Mouse (Mus musculus): ENCODE measurements around the gene Kcnh1. TPM values are rescaled to one million over a fixed set of nuclear protein-coding genes. Genes with fewer than 3 reads are reported as not detected.

Kcnh1 gene
- total and polyA plus RNA-seq, 3 experiments, result not detected

- TF ChIP-seq NELFE (IDR thresholded peaks at IDR 0.05; ENCODE audit: low read depth, low read length), result no peak
- TF ChIP-seq MAZ (IDR thresholded peaks at IDR 0.05; ENCODE audit: low read depth, low read length), result no peak
- TF ChIP-seq IRF4 (IDR thresholded peaks at IDR 0.05; ENCODE audit: low read depth, low read length), result no peak
- TF ChIP-seq GABPA (IDR thresholded peaks at IDR 0.05; ENCODE audit: insufficient replicate concordance, low read depth, low read length), result no peak
- no peak for TF ChIP-seq NRF1 (IDR thresholded peaks at IDR 0.05; ENCODE audit: low read depth, low read length)
- no peak for TF ChIP-seq ETS1 (conservative IDR thresholded peaks at IDR 0.05; ENCODE audit: low read depth, low read length)
- TF ChIP-seq UBTF (IDR thresholded peaks at IDR 0.05; ENCODE audit: low read depth, low read length), result no peak
- TF ChIP-seq CHD2 (IDR thresholded peaks at IDR 0.05; ENCODE audit: low read length), result no peak
- TF ChIP-seq KAT2A (IDR thresholded peaks at IDR 0.05; ENCODE audit: insufficient replicate concordance, low read length), result no peak
- TF ChIP-seq USF1 (IDR thresholded peaks at IDR 0.05; ENCODE audit: low read depth, low read length), result no peak
- TF ChIP-seq MXI1 (IDR thresholded peaks at IDR 0.05; ENCODE audit: low read depth, low read length), result no peak
- no peak for TF ChIP-seq MYC (IDR thresholded peaks at IDR 0.05; ENCODE audit: low read depth, low read length)
- TF ChIP-seq RCOR1 (conservative IDR thresholded peaks at IDR 0.05; ENCODE audit: low read depth, low read length), result no peak
- TF ChIP-seq SMC3 (IDR thresholded peaks at IDR 0.05; ENCODE audit: low read depth, low read length), result no peak
- no peak for TF ChIP-seq E2F4 (IDR thresholded peaks at IDR 0.05; ENCODE audit: insufficient replicate concordance, low read depth, low read length)
- TF ChIP-seq MEF2A (IDR thresholded peaks at IDR 0.05; ENCODE audit: borderline replicate concordance, low read depth, low read length), result no peak
- TF ChIP-seq TBP (conservative IDR thresholded peaks at IDR 0.05; ENCODE audit: low read depth, low read length), result no peak
- no peak for TF ChIP-seq POLR2A (IDR thresholded peaks at IDR 0.05; ENCODE audit: low read depth, low read length)
- TF ChIP-seq POLR2AphosphoS2 (IDR thresholded peaks at IDR 0.05; ENCODE audit: low read depth, low read length), result no peak
Measured at GRCm38 (mm10) chr1:192192710-192193109, 2.1 kb downstream of the Kcnh1 start.

DNA sequence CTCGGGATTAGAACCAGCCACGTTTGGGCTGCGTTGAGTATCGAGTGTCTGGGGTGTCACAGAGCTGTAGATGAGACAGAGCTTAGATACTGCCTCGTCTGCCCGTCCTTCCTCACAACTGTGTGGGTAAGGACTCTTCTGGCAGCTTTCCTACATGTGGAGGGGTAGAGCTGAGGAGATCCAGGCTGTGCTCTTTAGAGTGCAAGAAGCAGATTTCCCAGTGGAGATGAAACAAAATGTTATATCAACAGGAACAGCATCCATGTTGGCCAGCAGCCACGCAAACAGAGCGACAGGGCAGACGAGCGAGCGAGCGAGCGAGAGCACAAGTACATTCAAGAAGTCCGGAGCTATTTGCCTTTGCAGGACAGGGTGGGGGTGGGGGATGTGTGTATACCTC lies 3.1 kb downstream of the Kcnh1 start:
- Histone ChIP-seq H3K4me1 (ENCODE audit: control insufficient read depth in 1 of 2, insufficient read depth in 2 of 2) (peaks cover 2 to 6% of the 10 kb centered on the region in 2 experiments; a peak in 3 of 4 replicates), H3K4me2 (ENCODE audit: insufficient read depth, low read depth, poor library complexity, severe bottlenecking) (no peak overlapping the region), H3K4me3 (replicated peaks in 1 of 3; ENCODE audit: low read depth in 2 of 3, low read length in 2 of 3, poor library complexity in 1 of 3) (no peak overlapping the region), H3K9ac (ENCODE audit: insufficient read depth, low read depth) (no peak overlapping the region), H3K27ac (ENCODE audit: insufficient read depth, low read depth) (no peak overlapping the region), H3K79me2 (replicated peaks; ENCODE audit: control insufficient read depth, extremely low read depth, insufficient read depth, poor library complexity, severe bottlenecking) (no peaks in the 10 kb centered on the region), H3K27me3 (replicated peaks) (peaks cover 11% of the 10 kb centered on the region), H3K9me3 (replicated peaks; ENCODE audit: low read length) (no peaks in the 10 kb centered on the region), H3K36me3 (replicated peaks in 1 of 2; ENCODE audit: control insufficient read depth in 1 of 2, insufficient read depth in 1 of 2, low read length in 1 of 2) (no peaks in the 10 kb centered on the region)
- in situ Hi-C loops (cut with MboI; ENCODE audit: low pct_ligation_motif_present, low pct_unique_long_range_greater_than_20kb, low sequenced_read_pairs), result loop anchor here (25.0 kb wide), 1 partner anchor 519 kb away; no protein-coding TSS in a partner anchor
- TF ChIP-seq CHD1 (IDR thresholded peaks at IDR 0.05; ENCODE audit: low read depth, low read length) (no peak), ETS1 (conservative IDR thresholded peaks at IDR 0.05; ENCODE audit: low read depth, low read length) (no peak), MAZ (IDR thresholded peaks at IDR 0.05; ENCODE audit: low read depth, low read length) (no peak), KAT2A (IDR thresholded peaks at IDR 0.05; ENCODE audit: insufficient replicate concordance, low read length) (no peak), E2F4 (IDR thresholded peaks at IDR 0.05; ENCODE audit: insufficient replicate concordance, low read depth, low read length) (no peak), TBP (conservative IDR thresholded peaks at IDR 0.05; ENCODE audit: low read depth, low read length) (no peak), SIN3A (IDR thresholded peaks at IDR 0.05; ENCODE audit: low read length) (no peak), JUND (conservative IDR thresholded peaks at IDR 0.05; ENCODE audit: low read depth, low read length) (no peak), MXI1 (IDR thresholded peaks at IDR 0.05; ENCODE audit: low read depth, low read length) (no peak), NELFE (IDR thresholded peaks at IDR 0.05; ENCODE audit: low read depth, low read length) (no peak), USF1 (IDR thresholded peaks at IDR 0.05; ENCODE audit: low read depth, low read length) (no peak), MYC (IDR thresholded peaks at IDR 0.05; ENCODE audit: low read depth, low read length) (no peak), RCOR1 (conservative IDR thresholded peaks at IDR 0.05; ENCODE audit: low read depth, low read length) (no peak)
- dilution Hi-C loops (cut with MboI; ENCODE audit: extremely low pct_ligation_motif_present, extremely low pct_unique_long_range_greater_than_20kb, low sequenced_read_pairs), result no loop called here
- DNase-seq (ENCODE audit: extremely low read depth), result no peak

More at GRCm38 (mm10) chr1:192192710-192193109, 2.1 kb downstream of the Kcnh1 start:
- Histone ChIP-seq H3K79me2 (replicated peaks; ENCODE audit: control insufficient read depth, extremely low read depth, insufficient read depth, poor library complexity, severe bottlenecking) (no peaks in the 10 kb centered on the region), H3K27ac (ENCODE audit: insufficient read depth, low read depth) (no peak overlapping the region), H3K9me3 (replicated peaks; ENCODE audit: low read length) (no peaks in the 10 kb centered on the region), H3K4me2 (ENCODE audit: insufficient read depth, low read depth, poor library complexity, severe bottlenecking) (no peak overlapping the region), H3K4me1 (ENCODE audit: control insufficient read depth in 1 of 2, insufficient read depth in 2 of 2) (peaks cover 2% of the 10 kb centered on the region in 2 experiments; a peak in 1 of 4 replicates), H3K36me3 (replicated peaks in 1 of 2; ENCODE audit: control insufficient read depth in 1 of 2, insufficient read depth in 1 of 2, low read length in 1 of 2) (no peaks in the 10 kb centered on the region), H3K4me3 (replicated peaks in 1 of 3; ENCODE audit: low read depth in 2 of 3, low read length in 2 of 3, poor library complexity in 1 of 3) (no peak overlapping the region), H3K27me3 (replicated peaks) (peaks cover 20% of the 10 kb centered on the region), H3K9ac (ENCODE audit: insufficient read depth, low read depth) (no peak overlapping the region)
- DNase-seq (ENCODE audit: extremely low read depth), result no peak
- in situ Hi-C loops (cut with MboI; ENCODE audit: low pct_ligation_motif_present, low pct_unique_long_range_greater_than_20kb, low sequenced_read_pairs), result loop anchor here (25.0 kb wide), 1 partner anchor 520 kb away; no protein-coding TSS in a partner anchor
- dilution Hi-C loops (cut with MboI; ENCODE audit: extremely low pct_ligation_motif_present, extremely low pct_unique_long_range_greater_than_20kb, low sequenced_read_pairs), result no loop called here

Data from CH12.LX (cell line).